Mouse (Mus musculus) neural tube, embryonic 11.5 days (tissue): ENCODE data around the gene Hist1h2bj. TPM values are rescaled to one million over a fixed set of nuclear protein-coding genes. Genes with fewer than 3 reads are reported as not detected.

ENCODE experiments used
- microRNA-seq: library from miRNA; unstranded; fragments of <30 nt; microRNA quantifications from one replicate; pipeline ENCODE4, GENCODE M21; 2016
- polyA plus RNA-seq: library from polyadenylated mRNA; unstranded; fragments of >200 nt; fragmentation: Nextera tagmentation; extraction: Ambion mirVana; gene quantifications from 2 replicates; pipeline ENCODE4 v1.2.1, GENCODE M21; 2014

The Hist1h2bj gene
- polyA plus RNA-seq, 1 experiment from 2014 or later: 12.4 TPM

Small RNAs within 50 kb of the gene (microRNA-seq; reads per million reads assigned to microRNA genes)
- gene Gm26300 (not detected), gene Gm44390 (not detected), gene Gm44486 (not detected)

Other genes starting within 250 kb of the Hist1h2bj start
- 20.3 and 20.8 TPM in 2 replicates for gene Hist1h2bq, start 233.0 kb upstream of the Hist1h2bj start, polyA plus RNA-seq
- gene Hist1h2ao, start 232.7 kb upstream of the Hist1h2bj start, polyA plus RNA-seq: not detected in 2 replicates
- not detected in 2 replicates for gene Hist1h4m, start 231.5 kb upstream of the Hist1h2bj start, polyA plus RNA-seq
- 10.5 and 15.6 TPM in 2 replicates for gene Hist1h4n, start 211.0 kb upstream of the Hist1h2bj start, polyA plus RNA-seq
- 4,141 and 4,626 TPM in 2 replicates for gene Hist1h2ap, start 209.7 kb upstream of the Hist1h2bj start, polyA plus RNA-seq
- gene Hist1h2br, start 209.5 kb upstream of the Hist1h2bj start, polyA plus RNA-seq: 20.0 TPM in 2 replicates
- gene Zfp184, start 98.1 kb upstream of the Hist1h2bj start, polyA plus RNA-seq: 22.1 and 25.9 TPM in 2 replicates
- 0.16 and 0.19 TPM in 2 replicates for gene Pom121l2, start 62.0 kb upstream of the Hist1h2bj start, polyA plus RNA-seq
- gene Prss16, start 33.5 kb upstream of the Hist1h2bj start, polyA plus RNA-seq: 0.21 and 0.27 TPM in 2 replicates
- 6.6 and 16.2 TPM in 2 replicates for gene Hist1h2ah, start 7.6 kb upstream of the Hist1h2bj start, polyA plus RNA-seq
- gene Hist1h2bk, start 7.3 kb upstream of the Hist1h2bj start, polyA plus RNA-seq: 6.2 and 10.8 TPM in 2 replicates
- 25.5 and 29.2 TPM in 2 replicates for gene Hist1h4i, start 1.9 kb upstream of the Hist1h2bj start, polyA plus RNA-seq
- gene Hist1h2ag, start 270 bp upstream of the Hist1h2bj start, polyA plus RNA-seq: 51.6 and 61.4 TPM in 2 replicates
- gene Vmn1r188, start 41.2 kb downstream of the Hist1h2bj start, polyA plus RNA-seq: not detected in 2 replicates
- gene Vmn1r189, start 62.6 kb downstream of the Hist1h2bj start, polyA plus RNA-seq: not detected in 2 replicates
- not detected in 2 replicates for gene Vmn1r191, start 140.8 kb downstream of the Hist1h2bj start, polyA plus RNA-seq
- gene Vmn1r192, start 147.9 kb downstream of the Hist1h2bj start, polyA plus RNA-seq: not detected in 2 replicates
- not detected in 2 replicates for gene Vmn1r193, start 179.9 kb downstream of the Hist1h2bj start, polyA plus RNA-seq
- gene Vmn1r194, start 201.0 kb downstream of the Hist1h2bj start, polyA plus RNA-seq: not detected in 2 replicates
- not detected in 2 replicates for gene Vmn1r195, start 227.3 kb downstream of the Hist1h2bj start, polyA plus RNA-seq
- gene Vmn1r196, start 246.7 kb downstream of the Hist1h2bj start, polyA plus RNA-seq: not detected in 2 replicates